Mouse (Mus musculus) layer of hippocampus, adult 2 months (tissue): ENCODE results near the gene Pdia6. TPM values are rescaled to one million over a fixed set of nuclear protein-coding genes. Genes with fewer than 3 reads are reported as not detected.

Experiments
- DNase-seq, 2 experiments: peaks; one replicate each; pipeline ENCODE4 v3.0.0; 2022; ENCODE audit warnings: low spot score in 2 of 2
- H3K27ac ChIP-seq: fragments of 200-600 bp; 2 replicates; pipeline ENCODE4 v1.8.1; 2022
- H3K4me3 ChIP-seq: fragments of 200-600 bp; 2 replicates; pipeline ENCODE4 v1.8.1; 2022; ENCODE audit warnings: mild to moderate bottlenecking
- CTCF ChIP-seq: fragments of 200-600 bp; conservative IDR thresholded peaks from 2 replicates; pipeline ENCODE4 v1.8.1; 2022; ENCODE audit warnings: antibody characterized with exemption, mild to moderate bottlenecking, moderate library complexity
- total RNA-seq, 2 experiments: library from RNA; stranded (reverse); gene quantifications; 2 replicates each; pipeline ENCODE4 v1.2.3; 2021

The Pdia6 gene
- total RNA-seq, 2 experiments from 2014 or later: 122 to 139 TPM

DNA sequence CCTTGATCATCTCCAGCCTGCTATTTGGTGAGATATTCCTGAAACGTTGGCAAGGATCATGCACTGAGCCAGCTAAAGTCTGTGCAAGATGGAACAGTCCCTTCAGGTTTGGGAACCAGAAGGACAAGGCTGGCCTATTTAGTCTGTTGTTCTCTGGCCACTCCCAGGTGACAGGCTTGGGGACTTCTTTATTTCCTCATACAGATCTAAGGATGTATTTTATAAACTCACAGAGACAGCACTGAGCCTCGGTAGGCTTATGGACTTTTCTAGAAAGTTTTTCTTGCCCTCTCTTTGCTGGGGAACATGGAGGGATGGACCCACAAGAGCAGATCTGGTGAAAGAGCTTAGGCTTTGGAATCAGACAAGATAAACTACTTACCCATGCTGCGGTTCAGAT lies 62.9 kb downstream of the Pdia6 start, which contains the start of gene Atp6v1c2:
Gene Atp6v1c2, minus strand, starts transcription at position 101 of the 400 bp plus-strand sequence.
- H3K27ac ChIP-seq: no peak within 1 kb of the TSS
- no peak for DNase-seq
- H3K4me3 ChIP-seq: no peak within 1 kb of the TSS
- no peak for TF ChIP-seq CTCF

DNA sequence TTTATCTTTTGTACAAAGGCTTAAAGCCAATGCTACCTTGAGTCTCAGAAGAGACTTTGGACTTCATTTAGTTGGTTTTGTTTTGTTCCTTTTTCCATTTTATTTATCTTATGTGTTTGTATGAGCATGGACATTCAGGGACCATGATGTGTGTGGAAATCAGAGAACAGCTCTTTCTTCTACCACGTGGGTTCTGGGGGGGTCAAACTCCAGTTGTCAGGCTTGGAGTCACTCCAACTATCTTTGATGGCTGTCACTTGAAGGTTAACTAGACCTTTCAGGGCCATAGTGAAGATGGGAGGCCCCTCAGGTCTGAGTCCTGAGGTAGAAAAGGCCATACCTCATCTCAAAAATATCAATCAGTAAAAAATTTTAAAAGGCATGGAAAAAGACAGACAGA lies 67.1 kb downstream of the Pdia6 start:
- DNase-seq: no peak

More for the DNA sequence above, 67.1 kb downstream of the Pdia6 start:
- Histone ChIP-seq H3K27ac (no peak overlapping the region), H3K4me3 (no peak overlapping the region)
- TF ChIP-seq CTCF: no peak

Other genes with a start within 250 kb of the Pdia6 start
- gene Kcnf1, start 89.7 kb upstream of the Pdia6 start, total RNA-seq: 10 to 100 TPM; 36.5 to 36.8 TPM
- gene Atp6v1c2, start 62.8 kb downstream of the Pdia6 start, total RNA-seq: 1 to 10 TPM; 3.9 to 4.0 TPM
- gene Nol10, start 81.9 kb downstream of the Pdia6 start, total RNA-seq: 10 to 100 TPM; 19.7 to 20.7 TPM